Mouse (Mus musculus) adrenal gland, postnatal 4 days (tissue): ENCODE results near the gene Zc3hav1. TPM values are rescaled to one million over a fixed set of nuclear protein-coding genes. Genes with fewer than 3 reads are reported as not detected.

Source experiments
- DNase-seq, 2 experiments: peaks; one replicate each; pipeline ENCODE4 v3.0.0; 2021 to 2022; ENCODE audit warnings: low spot score in 2 of 2, mixed read lengths in 2 of 2
- total RNA-seq, 2 experiments: library from RNA; stranded (reverse); gene quantifications; 2 replicates each; pipeline ENCODE4 v1.2.3; 2021

Gene Zc3hav1
- total RNA-seq, 2 experiments from 2014 or later: 54.2 to 55.8 TPM

DNA sequence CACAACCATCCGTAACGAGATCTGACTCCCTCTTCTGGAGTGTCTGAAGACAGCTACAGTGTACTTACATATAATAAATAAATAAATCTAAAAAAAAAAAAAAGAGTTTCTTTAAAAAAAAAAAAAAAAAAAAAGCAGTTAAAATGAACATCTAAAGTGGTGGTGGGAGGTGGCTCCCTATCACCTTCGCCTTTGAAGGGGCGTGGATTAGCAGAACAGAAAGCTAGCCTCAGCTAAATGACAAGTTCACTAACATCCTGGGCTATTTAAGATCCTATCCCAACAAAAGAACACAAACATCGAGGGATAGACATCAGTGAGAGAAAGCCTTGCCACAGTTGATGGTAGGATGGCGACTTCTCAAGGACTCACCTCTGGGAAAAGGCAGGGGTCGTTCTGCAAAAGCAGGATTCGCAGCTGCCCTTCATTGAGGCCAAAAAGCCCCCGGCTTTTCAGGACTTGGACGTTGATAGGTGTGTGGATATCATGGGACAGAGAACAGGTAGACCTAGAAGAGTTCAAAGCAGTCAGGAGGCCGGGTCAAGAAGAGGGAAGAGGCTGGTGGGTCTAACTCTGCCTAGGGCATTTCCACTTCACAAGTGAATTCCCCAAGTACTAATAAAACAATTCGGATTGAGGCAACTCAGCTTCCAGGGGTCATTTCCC is 56.7 kb downstream of the Zc3hav1 start:
- no peak for DNase-seq

DNA sequence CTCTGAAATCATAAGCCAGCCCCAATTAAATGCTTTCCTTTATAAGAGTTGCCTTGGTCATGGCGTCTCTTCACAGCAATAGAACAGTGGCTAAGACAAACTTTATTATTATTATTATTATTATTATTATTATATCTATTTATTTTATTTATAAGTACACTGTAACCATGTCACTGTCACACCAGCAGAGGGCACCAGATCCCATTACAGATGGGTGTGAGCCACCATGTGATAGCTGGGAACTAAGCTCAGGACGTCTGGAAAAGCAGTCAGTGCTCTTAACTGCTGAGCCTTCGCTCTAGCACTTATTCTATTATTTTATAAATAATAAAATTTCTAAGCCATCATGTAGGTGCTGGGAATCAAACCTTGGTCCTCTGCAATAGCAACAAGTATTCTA is 60.7 kb downstream of the Zc3hav1 start:
- DNase-seq: no peak

DNA sequence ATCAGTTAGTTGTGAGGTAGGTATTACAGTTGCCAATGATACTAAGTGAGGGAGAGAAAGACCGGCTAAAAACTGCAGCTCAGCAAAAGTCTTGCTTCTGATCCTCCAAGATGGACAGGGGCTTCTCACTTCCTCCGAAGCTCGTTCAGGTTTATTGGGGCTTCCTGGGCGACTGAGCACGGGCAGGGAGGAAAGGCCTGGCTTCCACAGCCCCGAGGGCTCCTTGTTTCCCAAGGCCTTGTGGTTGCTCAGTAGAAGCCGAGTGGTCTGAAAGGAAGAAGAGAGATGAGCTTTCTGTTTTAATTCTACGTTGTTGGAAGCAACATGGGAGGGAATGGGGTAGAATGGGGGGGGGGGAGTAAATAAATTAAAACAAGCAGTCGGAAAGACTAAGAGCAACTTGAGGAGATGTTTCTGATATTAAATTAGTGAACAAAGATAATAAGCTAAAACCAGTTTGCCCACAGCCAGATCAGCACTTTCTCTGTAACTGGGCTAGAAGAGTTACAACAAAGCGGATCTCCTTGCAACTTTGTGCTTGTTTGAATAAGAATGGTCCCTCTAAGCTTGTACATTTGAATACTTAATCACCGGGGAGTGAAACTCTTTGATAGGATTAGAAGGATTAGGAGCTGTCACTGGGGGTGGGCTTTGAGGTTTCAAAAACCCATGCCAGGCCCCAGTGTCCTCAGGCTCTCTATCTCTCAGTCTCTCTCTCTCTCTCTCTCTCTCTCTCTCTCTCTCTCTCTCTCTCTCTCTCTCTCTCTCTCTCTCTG is 61.3 kb downstream of the Zc3hav1 start:
- no peak for DNase-seq

DNA sequence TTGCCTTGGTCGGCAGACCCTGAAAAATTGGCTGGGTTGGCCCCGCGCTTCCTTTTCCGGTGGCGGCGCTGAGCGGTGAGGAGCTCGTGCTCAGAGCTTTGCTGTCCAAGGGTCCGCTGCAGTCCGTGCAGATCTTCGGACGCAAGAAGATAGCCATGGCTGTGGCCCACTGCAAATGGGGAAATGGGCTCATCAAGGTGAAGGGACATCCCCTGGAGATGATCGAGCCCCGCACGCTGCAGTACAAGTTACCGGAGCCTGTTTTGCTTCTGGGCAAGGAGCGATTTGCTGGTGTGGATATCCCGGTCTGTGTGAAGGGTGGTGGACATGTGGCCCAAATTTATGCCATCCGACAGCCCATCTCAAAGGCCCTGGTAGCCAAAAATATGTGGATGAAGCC is 70.0 kb downstream of the Zc3hav1 start:
- no peak for DNase-seq

DNA sequence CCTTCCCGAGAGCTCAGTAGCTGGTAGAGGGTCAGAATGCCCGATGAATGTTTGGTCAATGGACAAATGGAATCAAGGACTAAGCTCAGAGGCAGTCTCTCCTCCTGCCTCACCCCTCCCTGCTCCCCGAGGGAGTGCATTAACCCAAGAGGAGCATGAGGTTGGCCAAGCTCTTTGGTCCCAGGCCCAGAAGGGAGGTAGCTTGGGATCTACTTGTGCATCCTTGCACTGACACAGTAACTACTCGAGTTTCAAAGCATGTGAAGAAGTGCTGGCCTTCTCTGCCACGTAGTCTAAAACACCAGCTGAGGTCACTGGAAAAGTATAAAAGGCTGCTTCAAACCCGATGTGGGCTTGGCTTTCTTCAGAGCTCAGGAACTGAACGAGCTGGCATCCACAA is 89.9 kb downstream of the Zc3hav1 start:
- DNase-seq: no peak

DNA sequence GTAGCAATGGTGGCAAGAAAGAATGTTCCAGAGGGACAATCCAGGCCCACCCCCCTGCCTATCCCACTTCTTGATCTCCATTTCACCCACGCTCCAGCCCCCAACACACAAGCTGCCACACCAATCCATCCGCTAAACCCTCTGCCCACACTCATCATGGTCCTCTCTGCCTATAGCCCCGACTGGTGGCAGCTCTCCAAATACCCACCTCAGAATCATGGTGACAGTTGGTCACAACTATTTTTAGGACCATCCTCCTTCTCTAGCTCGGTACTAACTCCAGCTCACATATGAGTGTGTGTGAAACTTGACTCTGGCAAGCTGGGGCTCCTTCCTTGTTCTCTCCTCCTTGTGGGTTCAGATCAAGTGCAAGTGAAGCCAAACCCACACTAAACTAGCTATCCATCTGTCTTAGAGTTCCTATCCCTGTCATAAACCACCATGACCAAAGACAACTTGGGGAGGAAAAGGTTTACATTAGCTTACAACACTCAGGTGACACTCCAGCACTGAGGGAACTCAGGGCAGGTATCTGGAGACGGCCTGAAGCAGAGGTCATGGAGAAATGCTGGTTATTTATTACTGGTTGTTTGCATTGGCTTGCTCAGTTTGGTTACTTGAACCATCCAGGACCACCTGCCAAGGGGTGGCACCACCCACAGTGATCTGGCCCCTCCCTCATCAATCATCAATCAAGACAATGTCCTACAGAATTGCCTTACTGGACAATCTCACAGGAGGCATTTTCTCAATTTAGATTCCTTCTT is 90.8 kb downstream of the Zc3hav1 start:
- DNase-seq: no peak

DNA sequence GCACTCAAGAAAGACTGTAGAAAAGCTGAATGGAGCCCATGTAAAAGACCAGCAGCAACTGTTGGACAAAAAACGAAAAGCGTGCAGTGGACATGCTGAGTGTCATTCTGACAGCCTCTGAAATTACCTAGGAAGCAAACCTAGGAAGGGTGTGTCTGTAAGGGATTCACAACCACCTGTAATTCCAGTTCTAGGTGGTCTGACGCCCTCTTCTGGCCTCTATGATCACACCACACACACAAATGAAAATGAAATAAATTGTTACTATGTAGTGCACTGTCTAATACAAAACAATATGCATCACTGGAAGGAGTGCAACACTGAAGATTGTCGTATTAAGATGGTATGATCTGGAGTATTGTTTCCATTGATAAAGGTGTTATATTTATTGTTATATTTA is 92.5 kb downstream of the Zc3hav1 start:
- DNase-seq: no peak

DNA sequence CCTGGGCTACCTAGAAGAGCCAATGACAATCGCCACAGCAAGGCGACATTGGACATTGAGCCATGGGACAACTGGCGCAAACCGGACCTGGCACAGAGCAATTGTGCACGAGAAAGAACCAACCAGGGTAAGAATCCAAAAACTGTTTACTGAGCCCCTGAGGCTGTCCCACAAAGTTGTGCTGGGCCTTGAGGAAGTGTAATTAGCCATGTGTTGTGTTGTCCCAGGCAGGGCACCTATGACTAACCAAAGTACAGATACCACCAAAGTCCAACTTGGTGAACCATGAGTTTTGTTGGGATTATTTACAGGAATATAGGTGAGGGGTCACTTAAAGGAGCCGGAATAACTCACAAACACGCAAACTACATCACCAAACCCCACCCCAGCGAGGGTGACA is 96.9 kb downstream of the Zc3hav1 start:
- no peak for DNase-seq

DNA sequence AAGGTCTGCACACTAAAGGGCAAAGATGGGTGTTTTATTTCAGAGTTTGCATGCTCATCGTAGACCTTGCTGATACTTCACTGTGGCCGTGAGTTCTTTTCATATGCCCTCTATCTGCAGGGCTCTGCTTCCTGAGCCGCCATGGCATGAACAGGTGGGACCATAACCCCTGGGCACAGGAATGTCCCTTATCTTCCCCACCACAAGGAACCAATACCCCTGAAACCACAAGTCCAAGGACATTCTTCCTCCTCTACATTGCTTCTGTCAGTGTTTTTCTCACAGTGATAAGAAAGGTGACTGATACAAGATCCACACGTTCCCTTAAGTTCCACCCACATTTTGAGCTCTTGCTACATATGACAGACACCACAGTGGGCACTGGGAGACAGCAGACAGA is 97.6 kb downstream of the Zc3hav1 start:
- no peak for DNase-seq

DNA sequence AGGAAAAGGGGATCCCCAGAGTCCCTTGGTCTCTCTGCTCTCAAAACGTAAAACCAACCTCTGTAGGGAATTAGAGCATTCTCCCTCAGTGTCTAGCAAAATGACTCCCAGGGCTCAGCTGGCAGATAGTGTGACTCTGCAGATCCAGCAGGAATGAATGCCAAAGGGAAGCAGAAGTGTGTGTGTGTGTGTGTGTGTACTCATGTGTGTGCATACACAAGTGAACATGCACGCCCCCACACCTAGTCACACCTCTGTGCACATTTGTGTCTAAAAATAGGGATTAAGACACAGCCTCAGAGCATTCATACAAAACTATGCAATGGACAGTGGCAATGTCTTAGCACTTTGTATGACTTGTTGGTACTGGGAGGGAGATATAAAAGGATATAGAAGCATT is 98.6 kb downstream of the Zc3hav1 start:
- no peak for DNase-seq

Other genes with a start within 250 kb of the Zc3hav1 start
- 10 to 100 TPM in 1 of 2 experiments, not detected in 1; 13.9 TPM for gene Tmem213, start 245.3 kb downstream of the Zc3hav1 start, total RNA-seq
- gene Atp6v0a4, start 230.0 kb downstream of the Zc3hav1 start, total RNA-seq: 10 to 100 TPM in 1 of 2 experiments, 1 to 10 TPM in 1; 3.8 to 12.0 TPM
- 10 to 100 TPM in 1 of 2 experiments, 1 to 10 TPM in 1; 9.1 to 12.2 TPM for gene D630045J12Rik, start 100.6 kb downstream of the Zc3hav1 start, total RNA-seq
- 10 to 100 TPM; 12.5 to 12.9 TPM for gene Zc3hav1l, start 55.3 kb downstream of the Zc3hav1 start, total RNA-seq
- gene Ttc26, start 26.9 kb upstream of the Zc3hav1 start, total RNA-seq: 1 to 10 TPM; 4.3 to 5.2 TPM
- gene Ubn2, start 79.3 kb upstream of the Zc3hav1 start, total RNA-seq: 10 to 100 TPM; 36.4 to 39.4 TPM
- gene Fmc1, start 178.9 kb upstream of the Zc3hav1 start, total RNA-seq: 100 to 1,000 TPM in 1 of 2 experiments, 10 to 100 TPM in 1; 99.5 to 103 TPM
- gene Luc7l2, start 196.7 kb upstream of the Zc3hav1 start, total RNA-seq: 100 to 1,000 TPM; 225 to 239 TPM